ENCODE assay signal across 9 mouse cellular contexts in genomic region chr14:54260196-54260595, GRCm38 (mm10). TPM values are rescaled to one million over a fixed set of nuclear protein-coding genes. Genes with fewer than 3 reads are reported as not detected.
DNase-seq lines count a peak whose midpoint lies in the region; ATAC-seq lines count a peak whose summit lies in the region.
"Had no signal": no experiment of that assay in that cellular context is flagged by ENCODE, and none has a peak within 500 bp of the region (broad histone marks: within the 10 kb centered on the region; RNA-seq: fewer than 3 reads in every experiment).

No protein-coding gene starts in this region.

- peaks cover 7% of the 10 kb centered on the region; the same call in 1 of the 2 replicates for H3K36me3 ChIP-seq in midbrain, embryonic 10.5 days
- H3K36me3 ChIP-seq in midbrain, embryonic 11.5 days (ENCODE audit: control insufficient read depth, insufficient read depth, low read length), result no peaks in the 10 kb centered on the region
- H3K36me3 ChIP-seq in limb, embryonic 12.5 days, result peaks cover 20% of the 10 kb centered on the region
- H3K36me3 ChIP-seq in stomach, embryonic 16.5 days (ENCODE audit: control insufficient read depth, insufficient read depth, low read length), result no peaks in the 10 kb centered on the region

- WGBS in midbrain, embryonic 10.5 days, result 83% methylated on average over 2 of the region's 2 CpGs
- WGBS in midbrain, embryonic 11.5 days, result 86% methylated on average over 2 of the region's 2 CpGs
- WGBS in limb, embryonic 12.5 days, result 76% methylated on average over 2 of the region's 2 CpGs
- 69% methylated on average over 2 of the region's 2 CpGs for WGBS in stomach, embryonic 16.5 days

- peaks cover 24% of the 10 kb centered on the region for H3K4me1 ChIP-seq in midbrain, embryonic 10.5 days
- peaks cover 7% of the 10 kb centered on the region; the same call in 1 of the 2 replicates for H3K4me1 ChIP-seq in midbrain, embryonic 11.5 days (ENCODE audit: control insufficient read depth, insufficient read depth, low read length)
- peaks cover 15% of the 10 kb centered on the region for H3K4me1 ChIP-seq in limb, embryonic 12.5 days (replicated peaks)
- H3K4me1 ChIP-seq in stomach, embryonic 16.5 days (ENCODE audit: control insufficient read depth, insufficient read depth, low read length), result peaks cover 8% of the 10 kb centered on the region; the same call in 1 of the 2 replicates

- ATAC-seq in midbrain, embryonic 11.5 days (ENCODE audit: low FRiP score), result no peak
- no peak for ATAC-seq in limb, embryonic 12.5 days (ENCODE audit: insufficient number of reproducible peaks, insufficient read depth, low FRiP score, low TSS enrichment, low read depth)
- no peak for ATAC-seq in stomach, embryonic 16.5 days (ENCODE audit: insufficient read depth, low FRiP score)

- H3K27ac ChIP-seq in midbrain, embryonic 10.5 days (replicated peaks), result no peak overlapping the region
- no peak overlapping the region for H3K27ac ChIP-seq in midbrain, embryonic 11.5 days (ENCODE audit: low read depth, low read length)
- no peak overlapping the region for H3K27ac ChIP-seq in limb, embryonic 12.5 days
- no peak overlapping the region for H3K27ac ChIP-seq in stomach, embryonic 16.5 days (ENCODE audit: low read length)

- H3K4me3 ChIP-seq in midbrain, embryonic 10.5 days, result peak overlapping the region; percentile 70; the same call in 1 of the 2 replicates
- H3K4me3 ChIP-seq in midbrain, embryonic 11.5 days (ENCODE audit: low read depth, low read length), result no peak overlapping the region
- peak overlapping the region; percentile 66 for H3K4me3 ChIP-seq in limb, embryonic 12.5 days (replicated peaks)
- peak overlapping the region; percentile 64; the same call in 1 of the 2 replicates for H3K4me3 ChIP-seq in stomach, embryonic 16.5 days (replicated peaks; ENCODE audit: low read length)

- no peaks in the 10 kb centered on the region for H3K9me3 ChIP-seq in midbrain, embryonic 10.5 days (replicated peaks)
- H3K9me3 ChIP-seq in midbrain, embryonic 11.5 days (ENCODE audit: control insufficient read depth, low read length), result no peaks in the 10 kb centered on the region
- H3K9me3 ChIP-seq in limb, embryonic 12.5 days, result no peaks in the 10 kb centered on the region
- H3K9me3 ChIP-seq in stomach, embryonic 16.5 days (replicated peaks; ENCODE audit: control insufficient read depth, low read length), result no peaks in the 10 kb centered on the region

- peaks cover 11% of the 10 kb centered on the region; the same call in 1 of the 2 replicates for H3K27me3 ChIP-seq in midbrain, embryonic 10.5 days (ENCODE audit: low read depth, poor library complexity, severe bottlenecking)
- no peaks in the 10 kb centered on the region; the same call in 1 of the 2 replicates for H3K27me3 ChIP-seq in midbrain, embryonic 11.5 days (ENCODE audit: control insufficient read depth, insufficient read depth, low read length)
- H3K27me3 ChIP-seq in limb, embryonic 12.5 days, result no peaks in the 10 kb centered on the region
- H3K27me3 ChIP-seq in stomach, embryonic 16.5 days (ENCODE audit: control insufficient read depth, insufficient read depth, low read length), result no peaks in the 10 kb centered on the region

- H3K4me2 ChIP-seq in midbrain, embryonic 11.5 days, result no peak overlapping the region
- H3K4me2 ChIP-seq in limb, embryonic 12.5 days, result peak overlapping the region; percentile 79
- peak overlapping the region; percentile 53 for H3K4me2 ChIP-seq in stomach, embryonic 16.5 days (ENCODE audit: low read depth, low read length)

- H3K9ac ChIP-seq in midbrain, embryonic 11.5 days (ENCODE audit: low read length), result no peak overlapping the region
- H3K9ac ChIP-seq in limb, embryonic 12.5 days (replicated peaks), result no peak overlapping the region
- no peak overlapping the region for H3K9ac ChIP-seq in stomach, embryonic 16.5 days (ENCODE audit: low read length)

- peak; percentile 78 to 89 for DNase-seq in adrenal gland, adult (ENCODE audit: inconsistent age in 2 of 2, low spot score in 1 of 2)
- DNase-seq in adrenal gland, postnatal 4 days (ENCODE audit: low spot score in 2 of 2), result no peak
- no peak for DNase-seq in midbrain, embryonic 10.5 days (ENCODE audit: low spot score)
- no peak for DNase-seq in midbrain, embryonic 11.5 days (ENCODE audit: low spot score, missing footprints)
- no peak for DNase-seq in layer of hippocampus, postnatal 10 days (ENCODE audit: low spot score in 2 of 2)
- no peak for DNase-seq in frontal cortex, postnatal 10 days (ENCODE audit: low spot score in 2 of 2)

RNA-seq across cellular contexts. Expression of gene Abhd4, which starts 6.2 kb away (rescaled TPM):
- total RNA-seq in adrenal gland, postnatal 4 days (2021), result 100 to 1,000 TPM; 351 to 353 TPM
- 36.7 and 41.5 TPM in 2 replicates for polyA plus RNA-seq in midbrain, embryonic 10.5 days (2016; fragmentation: Nextera tagmentation; extraction: Ambion mirVana)
- polyA plus RNA-seq in midbrain, embryonic 11.5 days (2014; fragmentation: Nextera tagmentation; extraction: Ambion mirVana), result 38.3 and 38.4 TPM in 2 replicates
- polyA plus RNA-seq in limb, embryonic 12.5 days (2016; fragmentation: Nextera tagmentation; extraction: Ambion mirVana), result 37.6 and 42.5 TPM in 2 replicates
- polyA plus RNA-seq in stomach, embryonic 16.5 days (2015; fragmentation: Nextera tagmentation; extraction: Ambion mirVana), result 51.7 and 57.0 TPM in 2 replicates
- 10 to 100 TPM; 45.1 to 49.8 TPM for total RNA-seq in layer of hippocampus, postnatal 10 days (2021)

RNA-seq across cellular contexts. Expression of gene Dad1, which starts 6.3 kb away (rescaled TPM):
- 100 to 1,000 TPM; 195 to 211 TPM for total RNA-seq in adrenal gland, postnatal 4 days (2021)
- polyA plus RNA-seq in midbrain, embryonic 10.5 days (2016; fragmentation: Nextera tagmentation; extraction: Ambion mirVana), result 242 and 244 TPM in 2 replicates
- polyA plus RNA-seq in midbrain, embryonic 11.5 days (2014; fragmentation: Nextera tagmentation; extraction: Ambion mirVana), result 229 and 237 TPM in 2 replicates
- polyA plus RNA-seq in limb, embryonic 12.5 days (2016; fragmentation: Nextera tagmentation; extraction: Ambion mirVana), result 240 and 247 TPM in 2 replicates
- 391 and 448 TPM in 2 replicates for polyA plus RNA-seq in stomach, embryonic 16.5 days (2015; fragmentation: Nextera tagmentation; extraction: Ambion mirVana)
- total RNA-seq in layer of hippocampus, postnatal 10 days (2021), result 100 to 1,000 TPM; 127 TPM

RNA-seq across cellular contexts. Expression of gene Olfr49, which starts 24.5 kb away (rescaled TPM):
- total RNA-seq in adrenal gland, postnatal 4 days (2021), result not detected
- not detected in 2 replicates for polyA plus RNA-seq in midbrain, embryonic 10.5 days (2016; fragmentation: Nextera tagmentation; extraction: Ambion mirVana)
- not detected in 2 replicates for polyA plus RNA-seq in midbrain, embryonic 11.5 days (2014; fragmentation: Nextera tagmentation; extraction: Ambion mirVana)
- not detected in 2 replicates for polyA plus RNA-seq in limb, embryonic 12.5 days (2016; fragmentation: Nextera tagmentation; extraction: Ambion mirVana)
- polyA plus RNA-seq in stomach, embryonic 16.5 days (2015; fragmentation: Nextera tagmentation; extraction: Ambion mirVana), result not detected in 2 replicates
- not detected for total RNA-seq in layer of hippocampus, postnatal 10 days (2021)
- polyA plus RNA-seq: cortical plate, adult 2 months had no signal

Comparison
In these comparisons a context has a peak if more than half of its experiments do, and no peak if none do; other contexts are left out.
1. DNase-seq: peak in adrenal gland, adult (2 of 2); none in adrenal gland, postnatal 4 days (0 of 2), midbrain, embryonic 10.5 days (single experiment), midbrain, embryonic 11.5 days (single experiment), layer of hippocampus, postnatal 10 days (0 of 2) and frontal cortex, postnatal 10 days (0 of 2).